Mouse (Mus musculus) embryonic fibroblast, embryonic 13.5 days (primary cell): ENCODE measurements around the gene Tox4.

ENCODE experiments used
- CTCF ChIP-seq: IDR thresholded peaks from 2 replicates; pipeline ENCODE4 v1.5.1; 2011; ENCODE audit warnings: mild to moderate bottlenecking, control low read depth, low read length, moderate library complexity, borderline replicate concordance; ENCODE audit not compliant: insufficient read depth
- POLR2A ChIP-seq: IDR thresholded peaks from 2 replicates; pipeline ENCODE4 v1.6.1; 2011; ENCODE audit warnings: low read depth, mild to moderate bottlenecking, control low read depth, low read length, moderate library complexity

GRCm38 (mm10) chr14:52327910-52328812 lies 49.2 kb downstream of the Tox4 start, which contains the start of gene Sall2:
- TF ChIP-seq POLR2A (no peak), CTCF (no peak)
